Mouse (Mus musculus): Measurements from ENCODE around the gene Lyg1.

Lyg1 gene

DNA sequence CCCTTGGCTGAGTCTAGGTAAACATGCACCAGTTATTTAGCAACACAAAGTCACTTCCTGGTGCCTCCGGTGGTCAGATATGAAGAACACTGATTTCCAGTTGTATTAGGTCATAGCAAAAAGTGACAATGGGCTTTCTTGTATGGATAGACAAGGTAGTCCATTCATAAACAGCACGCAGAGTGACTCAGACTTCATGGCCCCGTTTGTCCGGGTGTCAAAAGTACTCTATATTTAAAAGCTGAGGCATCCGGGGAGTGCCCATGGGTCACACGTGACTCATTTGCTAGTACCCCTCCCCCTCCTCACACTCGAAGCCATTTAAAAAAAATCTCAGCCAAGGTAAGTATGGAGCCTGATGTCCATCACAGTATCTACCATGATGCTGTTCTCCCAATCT, 2.8 kb downstream of the Lyg1 start:
- DNase-seq (ENCODE audit: low spot score in 2 of 2) = no peak

DNA sequence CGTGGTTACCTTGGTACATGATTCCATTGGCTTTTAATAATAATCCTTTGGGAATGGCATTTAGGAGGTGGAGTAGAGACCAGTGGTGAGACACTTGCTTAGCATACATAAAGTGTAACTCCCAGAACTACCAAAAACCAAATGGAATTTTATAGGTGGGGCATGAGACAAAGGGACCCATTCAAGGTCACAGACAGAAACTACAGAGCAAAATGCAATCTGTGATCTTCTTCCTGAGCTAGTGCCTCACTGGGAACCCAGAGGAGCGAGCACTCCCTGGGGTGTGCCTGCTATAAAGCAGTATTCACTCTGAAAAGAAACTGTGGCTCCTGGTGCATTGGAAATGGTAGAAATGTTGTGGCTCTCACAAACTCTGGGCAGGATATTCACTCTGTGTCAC, 8.7 kb downstream of the Lyg1 start:
- no peak for DNase-seq (ENCODE audit: low spot score in 2 of 2)

DNA sequence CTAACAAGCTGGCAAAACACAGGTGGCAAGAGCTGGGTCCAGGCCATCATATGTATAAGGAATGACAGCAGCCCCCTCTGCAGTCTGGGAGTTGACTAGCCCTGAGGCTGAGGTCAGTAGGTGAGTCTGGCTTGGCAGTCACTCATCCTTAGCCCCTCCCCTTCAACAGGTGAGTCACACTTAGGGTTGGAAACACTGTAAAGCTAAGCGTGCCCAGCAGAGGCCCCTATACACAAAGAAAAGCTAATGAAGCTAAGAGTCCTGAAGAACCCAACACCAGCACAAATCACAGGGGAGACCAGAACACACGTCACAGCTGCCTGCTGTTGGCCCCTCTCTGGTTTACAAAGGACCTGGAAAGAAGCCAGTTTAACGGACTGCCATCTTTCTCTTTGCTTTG, 25.8 kb downstream of the Lyg1 start:
- no peak for DNase-seq (ENCODE audit: low spot score in 2 of 2)

DNA sequence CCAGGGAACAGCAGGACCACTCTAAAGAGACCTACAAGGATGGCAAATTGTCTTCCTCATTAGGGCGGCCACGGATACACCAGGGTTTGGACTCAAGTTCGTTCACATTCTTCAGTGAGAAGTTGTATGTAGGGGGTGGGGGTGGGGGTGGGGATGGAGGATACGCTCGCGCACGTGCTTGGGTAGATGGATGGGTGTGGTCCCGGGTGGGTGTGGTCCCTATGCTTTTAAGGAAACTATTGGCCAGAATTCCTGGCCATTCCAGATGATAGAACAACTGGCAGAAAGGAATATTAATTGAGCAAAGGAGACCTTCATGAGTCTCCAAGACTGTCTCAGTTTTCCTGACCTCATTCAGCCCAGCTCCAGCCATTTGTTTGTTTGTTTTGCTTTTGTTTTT, 31.6 kb downstream of the Lyg1 start:
- no peak for DNase-seq (ENCODE audit: low spot score in 2 of 2)

DNA sequence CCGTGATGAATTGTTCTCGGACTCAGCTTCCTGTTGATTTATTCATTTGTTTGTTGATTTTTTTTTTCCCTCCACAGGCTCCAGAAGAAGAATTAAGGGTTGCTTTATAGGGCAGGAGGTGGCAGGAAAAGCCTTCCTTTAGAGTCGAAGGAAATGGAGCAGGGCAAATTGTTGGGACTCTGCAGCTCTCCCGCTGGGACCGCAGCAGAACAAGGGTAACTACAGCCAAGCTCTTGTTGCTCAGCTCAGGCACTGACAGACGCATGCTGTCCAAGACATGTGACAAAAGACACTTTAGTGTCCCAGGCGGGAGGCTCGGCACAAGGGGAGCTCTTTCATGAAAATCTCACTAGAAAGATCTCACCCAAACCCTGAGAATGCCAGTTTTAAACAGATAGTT, 35.0 kb downstream of the Lyg1 start:
- DNase-seq (ENCODE audit: low spot score in 2 of 2) = no peak

DNA sequence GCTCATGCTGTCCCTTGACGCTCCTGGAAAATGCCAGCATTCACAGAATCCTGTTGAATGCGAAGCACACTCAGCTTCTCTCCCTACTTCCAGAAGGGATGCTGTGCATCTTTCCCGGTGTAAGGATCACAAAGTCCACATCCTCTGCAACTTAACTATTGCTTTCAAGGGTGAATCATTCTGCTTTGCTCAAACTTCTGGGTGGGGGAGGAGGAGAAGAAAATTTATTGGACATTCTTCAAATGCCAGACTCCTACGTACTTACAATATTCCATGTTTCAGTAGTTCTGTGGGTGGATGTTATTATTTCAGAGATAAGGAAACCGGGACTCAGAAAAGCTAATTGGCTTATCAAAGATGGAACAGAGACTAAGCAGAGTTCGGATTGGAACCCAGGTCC, 39.5 kb downstream of the Lyg1 start:
- DNase-seq (ENCODE audit: low spot score in 2 of 2) = no peak

DNA sequence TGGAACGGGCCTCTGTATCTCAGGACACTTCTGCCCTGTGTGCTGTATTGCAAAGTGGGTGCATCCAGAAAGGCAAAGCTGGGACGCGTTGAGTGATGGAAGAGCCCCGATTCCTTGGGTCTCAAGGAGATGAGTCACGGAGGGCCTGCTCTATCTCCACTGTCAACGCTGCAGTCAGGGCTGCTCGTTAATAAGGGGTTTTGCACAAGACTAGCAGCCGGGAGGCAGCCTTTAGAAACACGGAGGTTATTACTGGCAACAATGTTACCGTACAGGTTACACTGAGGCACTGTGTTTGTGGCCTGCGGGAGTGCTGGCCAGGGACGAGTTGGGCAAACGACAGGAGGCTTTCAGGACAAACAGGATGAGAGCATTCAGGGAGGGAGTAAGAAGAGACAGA, 39.9 kb downstream of the Lyg1 start:
- no peak for DNase-seq (ENCODE audit: low spot score in 2 of 2)

DNA sequence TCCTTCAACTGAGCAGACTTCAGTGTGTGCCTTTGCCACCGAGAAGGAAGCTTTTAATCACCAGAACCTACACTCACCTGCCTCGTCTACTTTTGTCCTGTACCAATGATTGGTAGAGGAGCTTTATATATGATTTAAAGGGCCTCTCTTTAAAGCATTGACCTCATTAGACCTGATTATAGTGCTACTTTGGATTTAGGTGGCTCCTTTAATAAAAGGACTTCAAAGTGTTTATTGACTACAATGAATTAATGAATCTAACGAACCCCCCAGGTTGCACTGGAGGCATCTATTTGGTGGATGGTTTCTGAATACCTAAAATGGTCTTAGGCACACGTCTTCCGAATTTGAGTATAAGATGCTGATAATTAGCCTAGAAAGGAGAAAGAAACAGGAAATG, 41.2 kb downstream of the Lyg1 start, which contains the start of gene Lyg2:
TSS of gene Lyg2 (minus strand) at position 101 of the 400 bp plus-strand sequence.
- no peak for DNase-seq (ENCODE audit: low spot score in 2 of 2)

DNA sequence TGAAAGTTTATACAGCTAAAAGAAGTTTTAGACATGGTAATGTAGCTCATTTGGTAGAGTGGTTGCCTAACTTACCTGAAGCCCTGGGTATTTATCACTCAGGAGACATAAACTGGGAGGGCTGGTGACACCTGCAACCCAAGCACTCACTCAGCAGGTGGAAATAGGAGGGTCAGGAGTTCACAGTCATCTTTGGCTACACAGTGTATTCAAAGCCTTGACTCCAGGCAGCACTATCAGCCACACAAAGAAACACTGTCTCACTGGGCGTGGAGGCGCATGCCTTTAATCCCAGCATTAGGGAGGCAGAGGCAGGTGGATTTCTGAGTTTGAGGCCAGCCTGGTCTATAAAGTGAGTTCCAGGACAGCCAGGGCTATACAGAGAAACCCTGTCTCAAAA, 44.8 kb downstream of the Lyg1 start:
- DNase-seq (ENCODE audit: low spot score in 2 of 2) = no peak

DNA sequence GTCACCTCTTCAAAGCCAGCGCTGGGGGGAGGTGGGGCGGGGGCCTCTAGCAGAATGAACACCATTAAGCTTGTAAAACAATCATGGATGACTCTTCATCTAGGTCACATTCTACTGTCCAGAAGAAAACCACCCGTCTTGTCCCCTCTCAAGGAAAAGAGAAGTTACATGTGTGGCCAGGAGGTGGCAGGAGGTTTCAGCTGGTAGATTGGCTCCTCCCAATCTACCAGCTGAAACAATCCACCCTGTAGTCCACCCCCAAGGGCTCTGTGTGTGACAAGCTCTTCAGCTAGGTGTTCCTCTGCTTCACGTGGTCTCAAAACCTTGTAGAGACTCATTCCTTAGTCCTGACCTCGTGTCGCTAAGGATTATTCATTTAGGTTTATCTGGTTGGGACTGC, 54.4 kb downstream of the Lyg1 start:
- peak in 1 of 2 experiments; percentile 35 for DNase-seq (ENCODE audit: low spot score in 2 of 2)

DNA sequence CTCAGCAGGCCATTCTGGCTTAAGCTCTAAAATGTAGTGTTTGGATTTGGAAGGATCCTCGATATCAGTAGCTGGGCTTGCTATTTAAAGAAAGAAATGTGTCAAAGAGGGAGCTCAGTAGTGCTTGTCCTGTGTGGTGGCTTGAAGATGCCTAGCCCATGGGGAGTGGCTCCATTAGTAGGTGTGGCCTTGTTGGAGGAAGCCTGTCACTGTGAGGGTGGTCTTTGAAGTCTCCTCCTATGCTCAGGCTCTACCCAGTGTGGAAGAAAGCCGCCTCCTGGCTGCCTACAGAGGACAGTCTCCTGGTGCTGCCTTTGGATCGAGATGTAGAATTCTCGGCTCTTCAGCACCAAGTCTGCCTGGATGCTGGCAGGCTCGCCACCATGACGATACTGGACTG, 57.3 kb downstream of the Lyg1 start:
- DNase-seq (ENCODE audit: low spot score in 2 of 2) = no peak

DNA sequence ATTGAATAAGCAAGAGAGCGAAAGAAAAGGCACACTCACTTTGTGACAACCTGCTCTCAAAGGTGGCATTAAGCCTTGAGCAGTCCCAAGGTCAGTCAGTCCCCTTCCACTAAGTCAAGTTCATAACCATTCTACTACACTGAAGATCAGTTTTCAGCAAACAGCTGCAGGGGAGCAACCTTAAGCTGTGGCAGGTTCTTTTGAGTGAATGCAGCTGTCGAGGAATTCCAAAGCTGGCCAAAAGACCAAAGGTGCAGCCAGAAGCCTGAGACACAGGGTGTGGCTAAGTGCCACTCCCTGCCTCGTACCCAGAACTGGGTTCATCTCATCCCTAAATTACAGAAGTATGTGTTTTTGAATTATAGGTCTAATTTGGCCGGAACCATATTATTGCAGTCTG, 57.7 kb downstream of the Lyg1 start:
- DNase-seq (ENCODE audit: low spot score in 2 of 2) = no peak

All from spleen, postnatal 10 days (tissue).